Mouse (Mus musculus): ENCODE results near the gene C1rl. TPM values are rescaled to one million over a fixed set of nuclear protein-coding genes. Genes with fewer than 3 reads are reported as not detected.
"Not testable (repeated sequence)": the region's sequence is repeated elsewhere in the genome, so short reads cannot be mapped to it uniquely, and the experiment has no call there.

The C1rl gene
- polyA plus RNA-seq, 1 experiment from 2014 or later, result 0.67 TPM

DNA sequence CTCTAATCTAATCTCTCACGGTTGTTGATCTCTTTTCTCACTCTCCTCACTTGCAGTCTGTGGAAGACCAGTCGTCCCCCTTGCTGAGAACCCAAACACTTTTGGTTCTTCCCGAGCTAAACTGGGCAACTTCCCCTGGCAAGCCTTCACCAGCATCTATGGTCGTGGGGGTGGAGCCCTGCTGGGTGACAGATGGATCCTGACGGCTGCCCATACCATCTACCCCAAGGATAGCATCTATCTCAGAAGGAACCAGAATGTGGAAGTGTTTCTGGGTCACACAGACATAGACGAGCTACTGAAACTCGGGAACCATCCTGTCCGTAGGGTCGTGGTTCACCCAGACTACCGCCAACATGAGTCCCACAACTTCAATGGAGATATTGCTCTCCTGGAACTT is 15.4 kb downstream of the C1rl start:
- H3K4me2 ChIP-seq (replicated peaks), result no peak overlapping the region
- no peaks in the 10 kb centered on the region for H3K27me3 ChIP-seq
- H3K4me3 ChIP-seq (replicated peaks), result no peak overlapping the region
- H3K9me3 ChIP-seq (replicated peaks), result no peaks in the 10 kb centered on the region
- 82% methylated on average over 10 of the region's 10 CpGs for WGBS
- no peaks in the 10 kb centered on the region for H3K36me3 ChIP-seq
- no peaks in the 10 kb centered on the region for H3K4me1 ChIP-seq
- 0 out of 2 replicates have a peak, but pooled peaks have one; percentile 18 for ATAC-seq (ENCODE audit: insufficient number of reproducible peaks, low FRiP score, low TSS enrichment, low read depth)
- H3K27ac ChIP-seq (replicated peaks), result no peak overlapping the region
- H3K9ac ChIP-seq, result no peak overlapping the region

DNA sequence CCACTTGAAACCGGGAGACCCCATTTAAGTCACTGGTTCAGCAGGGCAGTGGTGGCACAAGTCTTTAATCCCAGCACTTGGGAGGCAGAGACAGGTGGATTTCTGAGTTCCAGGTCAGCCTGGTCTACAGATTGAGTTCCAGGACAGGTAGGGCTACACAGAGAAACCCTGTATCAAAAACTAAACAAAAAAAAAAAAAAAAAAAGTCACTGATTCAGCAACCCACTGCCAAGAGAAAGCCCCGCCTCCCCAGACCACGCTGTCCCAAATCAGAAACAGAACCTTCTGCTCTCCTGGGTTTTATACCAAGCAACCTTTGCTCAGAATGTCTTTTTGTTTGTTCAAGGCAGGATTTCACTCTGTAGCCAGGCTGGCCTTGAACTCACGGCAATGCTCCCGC is 16.3 kb downstream of the C1rl start:
- H3K9ac ChIP-seq; H3K4me3 ChIP-seq (replicated peaks); H3K27ac ChIP-seq (replicated peaks); H3K4me2 ChIP-seq (replicated peaks); H3K9me3 ChIP-seq (replicated peaks); ATAC-seq (ENCODE audit: insufficient number of reproducible peaks, low FRiP score, low TSS enrichment, low read depth); H3K36me3 ChIP-seq; H3K4me1 ChIP-seq; H3K27me3 ChIP-seq: not testable (repeated sequence)
- WGBS, result 72% methylated on average over 5 of the region's 5 CpGs

DNA sequence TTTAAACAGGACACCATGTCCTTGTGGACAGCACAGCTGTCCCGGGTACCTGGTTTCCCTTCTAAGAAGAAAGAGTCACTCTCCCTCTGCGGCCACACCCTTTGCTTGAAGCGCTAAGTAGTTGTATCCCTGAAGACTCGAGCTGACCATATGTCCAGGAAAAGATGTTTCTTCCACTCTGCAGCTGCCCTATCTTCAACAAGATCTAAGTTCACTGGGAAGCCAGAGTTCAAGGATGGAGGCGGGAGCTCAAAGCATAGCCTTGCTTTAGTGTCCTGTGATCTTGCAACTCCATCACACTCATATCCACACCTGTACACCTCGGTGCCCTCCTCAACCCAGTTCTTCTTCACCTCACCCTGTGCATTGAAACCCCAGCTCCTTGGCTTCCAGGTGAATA is 19.0 kb downstream of the C1rl start:
- no peak overlapping the region for H3K4me3 ChIP-seq (replicated peaks)
- 57% methylated on average over 6 of the region's 6 CpGs for WGBS
- no peak overlapping the region for H3K9ac ChIP-seq
- H3K9me3 ChIP-seq (replicated peaks), result no peaks in the 10 kb centered on the region
- H3K36me3 ChIP-seq, result no peaks in the 10 kb centered on the region
- no peak overlapping the region for H3K4me2 ChIP-seq (replicated peaks)
- no peaks in the 10 kb centered on the region for H3K27me3 ChIP-seq
- no peak overlapping the region for H3K27ac ChIP-seq (replicated peaks)
- no peak for ATAC-seq (ENCODE audit: insufficient number of reproducible peaks, low FRiP score, low TSS enrichment, low read depth)
- no peaks in the 10 kb centered on the region for H3K4me1 ChIP-seq

DNA sequence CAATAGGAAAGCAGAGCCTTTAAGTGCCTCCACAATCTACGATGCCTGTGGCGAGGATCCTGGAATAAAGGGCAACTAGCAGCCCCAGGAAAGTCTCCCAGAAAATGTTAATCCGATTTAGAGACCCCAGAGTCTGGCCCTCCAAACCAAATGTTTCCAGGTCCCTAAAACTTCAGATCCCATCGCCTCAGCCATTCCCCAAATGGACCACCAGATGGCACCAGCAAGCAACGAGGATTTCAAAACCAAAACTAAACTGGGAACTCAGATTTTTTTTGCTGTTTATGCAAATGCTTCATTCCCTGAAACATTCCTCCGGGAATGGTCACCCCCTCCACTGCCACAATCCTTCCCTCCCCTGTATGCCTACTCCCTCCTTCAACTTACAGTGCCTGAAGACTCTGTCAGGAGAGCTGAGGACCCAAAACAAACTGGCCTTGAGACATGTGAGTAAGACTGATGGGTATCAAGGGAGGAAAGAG is 19.5 kb downstream of the C1rl start, which contains the start of gene C1ra:
Gene C1ra, plus strand, starts transcription at position 51 of the 482 bp plus-strand sequence.
- Histone ChIP-seq H3K9ac (no peak within 1 kb of the TSS), H3K36me3 (no peaks in the 10 kb centered on the region), H3K4me3 (replicated peaks) (peak within 1 kb of the TSS; percentile 29), H3K27me3 (no peaks in the 10 kb centered on the region), H3K4me1 (no peaks in the 10 kb centered on the region), H3K27ac (replicated peaks) (no peak within 1 kb of the TSS), H3K9me3 (replicated peaks) (no peaks in the 10 kb centered on the region), H3K4me2 (replicated peaks) (peak within 1 kb of the TSS; percentile 47)
- WGBS, result 7% methylated on average over 6 of the region's 6 CpGs
- no peak for ATAC-seq (ENCODE audit: insufficient number of reproducible peaks, low FRiP score, low TSS enrichment, low read depth)

DNA sequence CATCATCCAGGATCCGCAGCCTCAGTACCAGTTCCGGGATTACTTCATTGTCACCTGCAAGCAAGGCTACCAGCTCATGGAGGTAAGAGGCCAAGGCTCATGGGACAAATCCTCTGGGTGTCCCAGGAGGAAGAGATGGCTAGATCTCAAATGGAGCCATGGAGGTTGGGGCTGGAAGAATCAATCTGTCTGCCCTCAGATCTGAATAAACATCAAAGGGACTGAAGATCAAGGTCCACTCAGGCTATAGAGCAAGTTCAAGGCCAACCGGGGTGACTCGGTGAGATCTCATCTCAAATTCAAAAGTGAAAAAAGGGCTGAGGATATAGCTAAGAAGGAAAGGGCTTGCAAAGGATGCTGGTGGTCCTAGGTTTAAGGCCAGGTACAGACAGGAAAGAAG is 24.8 kb downstream of the C1rl start:
- not testable (repeated sequence) for H3K4me3 ChIP-seq (replicated peaks); H3K4me1 ChIP-seq; H3K27me3 ChIP-seq; ATAC-seq (ENCODE audit: insufficient number of reproducible peaks, low FRiP score, low TSS enrichment, low read depth); H3K36me3 ChIP-seq; H3K4me2 ChIP-seq (replicated peaks); H3K9me3 ChIP-seq (replicated peaks); H3K9ac ChIP-seq; H3K27ac ChIP-seq (replicated peaks)
- 92% methylated on average over 4 of the region's 4 CpGs for WGBS

DNA sequence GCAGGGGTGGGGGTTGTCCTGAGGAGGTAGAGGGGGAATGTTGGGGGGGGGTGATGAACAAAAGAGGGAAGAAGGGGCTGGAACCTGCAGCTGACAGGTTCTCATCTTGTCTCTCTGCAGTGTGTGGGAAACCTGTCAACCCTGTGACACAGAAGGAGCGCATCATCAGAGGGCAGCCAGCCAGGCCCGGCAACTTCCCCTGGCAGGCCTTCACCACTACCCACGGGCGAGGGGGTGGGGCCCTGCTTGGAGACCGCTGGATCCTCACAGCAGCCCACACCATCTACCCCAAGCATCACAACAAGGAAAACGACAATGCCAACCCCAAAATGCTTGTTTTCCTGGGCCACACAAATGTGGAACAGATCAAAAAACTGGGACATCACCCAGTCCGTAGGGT is 29.2 kb downstream of the C1rl start:
- not testable (repeated sequence) for H3K36me3 ChIP-seq; H3K4me1 ChIP-seq; H3K27ac ChIP-seq (replicated peaks); H3K9me3 ChIP-seq (replicated peaks); H3K4me3 ChIP-seq (replicated peaks); H3K4me2 ChIP-seq (replicated peaks); ATAC-seq (ENCODE audit: insufficient number of reproducible peaks, low FRiP score, low TSS enrichment, low read depth); H3K27me3 ChIP-seq; H3K9ac ChIP-seq
- WGBS, result 66% methylated on average over 7 of the region's 7 CpGs

- no peaks in the 10 kb centered on the region for H3K27me3 ChIP-seq
- H3K4me3 ChIP-seq (replicated peaks), result no peak overlapping the region
- ATAC-seq (ENCODE audit: insufficient number of reproducible peaks, low FRiP score, low TSS enrichment, low read depth), result no peak
- H3K27ac ChIP-seq (replicated peaks), result no peak overlapping the region
- WGBS, result 70% methylated on average over 3 of the region's 3 CpGs
- H3K36me3 ChIP-seq, result no peaks in the 10 kb centered on the region
- no peak overlapping the region for H3K9ac ChIP-seq
- H3K9me3 ChIP-seq (replicated peaks), result no peaks in the 10 kb centered on the region
- no peak overlapping the region for H3K4me2 ChIP-seq (replicated peaks)
- no peaks in the 10 kb centered on the region for H3K4me1 ChIP-seq
Measured at GRCm38 (mm10) chr6:124527881-124528280, 35.0 kb downstream of the C1rl start.

- WGBS, result 80% methylated on average over 8 of the region's 8 CpGs
- Histone ChIP-seq H3K27ac (replicated peaks) (no peak overlapping the region), H3K9ac (no peak overlapping the region), H3K27me3 (no peaks in the 10 kb centered on the region), H3K9me3 (replicated peaks) (no peaks in the 10 kb centered on the region), H3K4me3 (replicated peaks) (no peak overlapping the region), H3K4me1 (no peaks in the 10 kb centered on the region), H3K4me2 (replicated peaks) (no peak overlapping the region), H3K36me3 (no peaks in the 10 kb centered on the region)
- no peak for ATAC-seq (ENCODE audit: insufficient number of reproducible peaks, low FRiP score, low TSS enrichment, low read depth)
Measured at GRCm38 (mm10) chr6:124531077-124531476, 38.2 kb downstream of the C1rl start.

- H3K4me1 ChIP-seq; H3K27me3 ChIP-seq; H3K4me2 ChIP-seq (replicated peaks); H3K4me3 ChIP-seq (replicated peaks); H3K9me3 ChIP-seq (replicated peaks); H3K27ac ChIP-seq (replicated peaks); H3K36me3 ChIP-seq; H3K9ac ChIP-seq; ATAC-seq (ENCODE audit: insufficient number of reproducible peaks, low FRiP score, low TSS enrichment, low read depth): not testable (repeated sequence)
- 83% methylated on average over 8 of the region's 8 CpGs for WGBS
Measured at GRCm38 (mm10) chr6:124536125-124536829, 43.4 kb downstream of the C1rl start.

DNA sequence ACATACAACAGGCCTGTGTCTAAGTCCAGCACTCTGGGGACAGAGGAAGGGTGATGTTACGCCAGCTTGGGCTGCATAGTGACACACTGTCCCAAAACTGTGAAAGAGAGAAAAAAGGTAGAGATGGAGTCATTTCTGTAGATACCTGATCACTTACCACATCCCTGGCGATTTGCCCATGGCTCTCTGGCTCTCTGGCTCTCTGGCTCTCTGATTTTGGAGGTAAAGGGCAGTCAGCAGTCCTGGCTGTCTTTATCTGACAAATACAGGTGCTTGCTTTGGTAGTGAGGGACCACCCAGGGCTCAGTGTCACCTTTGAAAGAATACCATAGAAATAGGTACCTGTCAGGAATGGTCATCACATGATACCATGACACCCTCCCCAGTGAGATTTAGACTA is 48.3 kb downstream of the C1rl start:
- not testable (repeated sequence) for H3K27ac ChIP-seq (replicated peaks); H3K4me1 ChIP-seq; ATAC-seq (ENCODE audit: insufficient number of reproducible peaks, low FRiP score, low TSS enrichment, low read depth); H3K27me3 ChIP-seq; H3K4me3 ChIP-seq (replicated peaks); H3K9ac ChIP-seq; H3K36me3 ChIP-seq; H3K9me3 ChIP-seq (replicated peaks); H3K4me2 ChIP-seq (replicated peaks)
- WGBS, result 78% methylated on average over 2 of the region's 2 CpGs

DNA sequence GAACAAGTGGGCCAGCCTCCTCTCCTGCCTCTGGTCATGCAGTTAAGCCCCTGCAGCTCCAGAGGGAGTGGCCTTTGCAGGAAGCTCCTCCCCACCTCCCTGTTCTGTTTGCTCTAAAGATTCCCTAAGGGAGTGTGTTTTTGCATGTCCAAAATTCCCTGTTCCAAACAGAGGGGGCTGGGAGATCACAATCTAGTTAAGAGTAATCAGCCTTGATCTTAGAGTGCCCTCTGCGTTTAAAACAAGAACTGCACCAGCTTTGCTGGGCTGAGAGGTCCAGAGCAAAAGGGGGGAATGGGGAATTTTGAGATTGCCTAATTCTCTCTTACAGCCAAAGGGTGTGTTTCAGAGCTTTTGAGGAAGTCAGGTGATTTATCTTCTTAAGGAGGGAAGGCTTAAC is 49.4 kb downstream of the C1rl start, which contains the start of gene C1s1:
Gene C1s1, minus strand, starts transcription at position 76 of the 400 bp plus-strand sequence.
- H3K4me3 ChIP-seq (replicated peaks); H3K9ac ChIP-seq; H3K4me1 ChIP-seq; H3K36me3 ChIP-seq; H3K4me2 ChIP-seq (replicated peaks); H3K27ac ChIP-seq (replicated peaks); H3K9me3 ChIP-seq (replicated peaks); H3K27me3 ChIP-seq: not testable (repeated sequence)
- peak; percentile 51; the same call in 1 of the 2 replicates for ATAC-seq (ENCODE audit: insufficient number of reproducible peaks, low FRiP score, low TSS enrichment, low read depth)
- 0% methylated on average over 1 of the region's 1 CpGs for WGBS

DNA sequence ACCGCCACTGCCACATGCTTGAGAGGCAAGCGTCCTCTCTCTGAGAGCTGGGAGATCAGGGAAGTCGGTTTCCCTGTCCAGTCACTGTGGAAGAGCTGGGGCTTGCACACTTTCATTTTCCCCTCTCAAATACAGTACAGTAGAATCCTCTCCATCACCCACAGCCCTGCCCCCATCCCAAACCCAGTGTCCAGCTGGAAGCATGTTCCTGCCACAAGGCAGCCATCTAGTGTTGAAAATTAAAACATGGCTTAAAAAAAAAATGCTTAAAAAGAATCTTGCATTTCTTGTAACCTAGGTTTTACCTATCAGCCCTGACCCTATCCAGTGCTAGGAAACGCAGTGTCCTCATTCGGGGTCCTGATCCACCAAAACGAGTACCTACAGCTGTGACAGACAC is 51.6 kb downstream of the C1rl start:
- WGBS, result 74% methylated on average over 6 of the region's 6 CpGs
- ATAC-seq (ENCODE audit: insufficient number of reproducible peaks, low FRiP score, low TSS enrichment, low read depth), result no peak

More for the DNA sequence above, 51.6 kb downstream of the C1rl start:
- Histone ChIP-seq H3K9ac (no peak overlapping the region), H3K4me3 (replicated peaks) (no peak overlapping the region), H3K4me2 (replicated peaks) (no peak overlapping the region), H3K36me3 (no peaks in the 10 kb centered on the region), H3K27me3 (no peaks in the 10 kb centered on the region), H3K4me1 (no peaks in the 10 kb centered on the region), H3K27ac (replicated peaks) (no peak overlapping the region), H3K9me3 (replicated peaks) (no peaks in the 10 kb centered on the region)

All from embryonic facial prominence, embryonic 15.5 days (tissue).